Mouse (Mus musculus): ENCODE results near the gene Clpsl2.

DNA sequence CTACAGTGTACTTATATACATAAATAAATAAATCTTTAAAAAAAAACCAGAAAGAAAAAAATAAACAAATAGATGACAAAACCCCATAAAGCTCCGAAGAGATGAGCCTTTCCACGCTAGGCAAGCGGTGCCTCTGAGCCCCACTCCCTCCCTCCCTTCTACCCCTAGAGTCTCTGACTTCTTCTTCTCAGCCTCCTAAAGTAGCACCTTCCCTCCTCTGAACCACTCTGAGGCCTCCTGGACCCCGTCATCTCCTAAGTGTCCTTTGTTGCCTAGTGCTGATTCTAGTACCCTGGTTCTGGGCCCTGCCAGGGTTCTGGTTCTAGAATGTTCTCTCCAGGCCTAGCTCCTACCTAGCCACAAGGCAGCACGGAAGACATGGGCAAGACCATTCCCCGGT lies 18.7 kb upstream of the Clpsl2 start, which contains the start of gene Armc12:
- TF ChIP-seq GATA1 (IDR thresholded peaks at IDR 0.05; ENCODE audit: borderline replicate concordance, low read length) (no peak), FLI1 (IDR thresholded peaks at IDR 0.05; ENCODE audit: low read length) (no peak)
